ENCODE assay signal across 21 mouse cellular contexts in the genomic region with DNA sequence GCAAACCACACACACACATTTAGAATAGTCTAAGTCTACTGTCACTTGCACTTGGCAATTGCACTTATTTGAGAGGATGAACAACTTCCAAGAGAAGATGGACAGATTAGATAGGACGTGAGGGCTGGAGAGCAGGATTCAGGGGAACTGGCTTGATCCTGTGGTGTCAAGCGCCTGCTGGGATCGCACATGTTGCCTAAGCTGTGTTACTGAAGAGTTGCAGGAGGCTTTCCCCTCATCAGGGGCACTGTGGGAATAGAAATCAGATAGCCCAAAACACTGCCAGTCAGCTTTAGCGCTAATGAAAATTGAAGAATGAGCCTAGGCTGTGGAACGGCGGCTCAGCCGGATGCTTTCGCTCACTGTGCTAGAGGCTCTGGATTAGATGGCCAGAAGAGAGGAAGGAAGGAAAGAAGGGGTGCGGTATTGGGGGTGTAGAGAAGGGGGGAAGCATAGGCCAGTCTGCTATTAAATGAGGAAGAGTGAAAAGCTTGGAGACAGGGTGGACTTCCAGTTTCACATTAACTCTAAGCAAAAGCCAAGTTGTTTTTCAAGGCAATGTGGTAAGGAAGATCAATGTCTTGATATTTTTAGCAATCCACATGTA. TPM values are rescaled to one million over a fixed set of nuclear protein-coding genes. Genes with fewer than 3 reads are reported as not detected.
A peak's percentile ranks its signal among the peaks of the same experiment; 100 is the strongest.
DNase-seq lines count a peak whose midpoint lies in the region; ATAC-seq and TF ChIP-seq lines count a peak whose summit lies in the region.
"Had no signal": no experiment of that assay in that cellular context is flagged by ENCODE, and none has a peak within 500 bp of the region (broad histone marks: within the 10 kb centered on the region; RNA-seq: fewer than 3 reads in every experiment).

No protein-coding gene starts in this region.

- peak; percentile 93 for ATAC-seq in common myeloid progenitor, adult 5-6 weeks (replicated peaks; ENCODE audit: low read depth, poor library complexity, severe bottlenecking)
- ATAC-seq: forebrain, postnatal 0 days; intestine, embryonic 15.5 days; liver, embryonic 12.5 days had no signal

- no peak overlapping the region for H3K4me3 ChIP-seq in layer of hippocampus, adult 2 months
- H3K4me3 ChIP-seq: embryonic facial prominence, embryonic 15.5 days; heart, embryonic 12.5 days; hindbrain, embryonic 15.5 days; intestine, embryonic 15.5 days; limb, embryonic 10.5 days; liver, embryonic 12.5 days; midbrain, embryonic 12.5 days had no signal

- peak; percentile 10 for DNase-seq in layer of hippocampus, adult 9-11 months
- DNase-seq in layer of hippocampus, adult 2 months (ENCODE audit: low spot score in 2 of 2), result no peak
- peak; percentile 47 for DNase-seq in cerebellum, adult 8-10 months
- no peak for DNase-seq in frontal cortex, postnatal 10 days (ENCODE audit: low spot score in 2 of 2)
- DNase-seq in urinary bladder, adult 18-20 months (ENCODE audit: low spot score in 2 of 2), result no peak
- no peak for DNase-seq in kidney, postnatal 25 days
- DNase-seq: adrenal gland, postnatal 25 days; forebrain, postnatal 0 days; kidney, postnatal 10 days; lung, embryonic 14.5 days; lung, postnatal 36 days; right cerebral cortex, adult 18-20 months; thymus, postnatal 25 days had no signal

- H3K27ac ChIP-seq in layer of hippocampus, adult 2 months, result no peak overlapping the region
- H3K27ac ChIP-seq: embryonic facial prominence, embryonic 15.5 days; hindbrain, embryonic 15.5 days; intestine, embryonic 15.5 days; limb, embryonic 10.5 days; liver, embryonic 12.5 days; midbrain, embryonic 12.5 days had no signal

- TF ChIP-seq CTCF in layer of hippocampus, adult 2 months (conservative IDR thresholded peaks at IDR 0.05), result no peak

RNA-seq across cellular contexts. Expression of gene Fbxo40, which starts 9.2 kb away (rescaled TPM):
- total RNA-seq in layer of hippocampus, adult 2 months (2021), result not detected
- 0.18 TPM in 1 of 2 replicates, not detected in the other for total RNA-seq in common myeloid progenitor, adult 5-6 weeks (2017)

RNA-seq across cellular contexts. Expression of gene Polq, which starts 12.1 kb away (rescaled TPM):
- 1 to 10 TPM; 1.2 to 2.0 TPM for total RNA-seq in layer of hippocampus, adult 2 months (2021)
- 24.0 and 37.6 TPM in 2 replicates for total RNA-seq in common myeloid progenitor, adult 5-6 weeks (2017)

Comparison
In these comparisons a context has a peak if more than half of its experiments do, and no peak if none do; other contexts are left out.
1. DNase-seq: peak in layer of hippocampus, adult 9-11 months (single experiment) and cerebellum, adult 8-10 months (single experiment); none in layer of hippocampus, adult 2 months (0 of 2), frontal cortex, postnatal 10 days (0 of 2), urinary bladder, adult 18-20 months (0 of 2) and kidney, postnatal 25 days (0 of 2).